Mouse (Mus musculus): ENCODE results near the gene 4930524B15Rik.

DNA sequence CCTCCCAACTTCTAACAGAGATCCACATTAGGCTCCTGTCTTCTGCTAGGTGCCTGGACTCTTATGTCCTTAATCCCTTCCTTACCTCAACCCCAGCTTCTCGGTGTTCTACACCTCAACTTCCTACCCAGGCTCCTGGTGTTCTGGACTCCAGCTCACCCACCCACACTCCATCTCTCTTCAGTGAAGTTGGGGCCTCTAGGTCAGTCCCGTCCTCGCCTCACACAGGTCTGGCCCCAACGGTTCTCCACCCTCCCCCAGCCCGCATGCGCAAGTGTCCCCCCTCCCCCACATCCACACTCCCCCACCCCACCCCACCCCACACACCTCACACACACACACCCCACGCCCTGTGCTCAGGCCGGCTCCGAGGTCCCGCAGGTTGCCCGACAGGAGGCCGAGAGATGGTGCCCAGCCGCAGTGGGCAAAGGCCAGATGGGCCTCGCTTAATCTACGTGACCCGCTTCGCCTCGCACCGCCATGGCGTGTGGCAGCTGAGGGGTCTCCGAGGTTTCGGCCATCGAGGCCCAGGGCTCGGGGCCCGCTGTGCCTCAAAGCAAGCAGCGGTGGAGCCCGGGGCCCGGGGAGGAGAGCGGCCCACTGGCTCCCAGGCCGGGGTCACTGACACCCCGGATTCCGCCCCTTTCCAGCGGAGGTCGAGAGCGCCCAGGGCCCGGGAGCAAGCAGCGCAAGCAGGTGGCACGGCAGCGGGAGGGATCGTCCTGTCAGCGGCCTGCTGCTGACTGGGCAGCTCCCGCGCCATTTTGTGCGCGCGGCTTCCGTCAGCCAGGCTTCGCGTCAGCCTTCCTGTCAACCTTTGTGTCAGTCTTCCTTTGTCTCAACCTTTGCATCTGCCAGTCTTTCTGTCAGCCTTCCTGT lies at the start of gene 4930524B15Rik:
- TF ChIP-seq CTCF (IDR thresholded peaks at IDR 0.05), result no peak
- TF ChIP-seq POLR2A (IDR thresholded peaks at IDR 0.05; ENCODE audit: insufficient read depth, low read depth, low read length), result no peak
